Mouse (Mus musculus) midbrain, embryonic 13.5 days (tissue): ENCODE data around the gene Haus4. TPM values are rescaled to one million over a fixed set of nuclear protein-coding genes. Genes with fewer than 3 reads are reported as not detected.

Experiments
- ATAC-seq: fragments of 200-750 bp; cut with Nextera tagmentation; 2 replicates; pipeline ENCODE4 v1.8.0; 2017; ENCODE audit warnings: mild to moderate bottlenecking, moderate TSS enrichment, moderate library complexity
- H3K27ac ChIP-seq: fragments of 300-500 bp; sonication (generic); 2 replicates; pipeline ENCODE4 v1.5.1; 2015; ENCODE audit warnings: inconsistent platforms, mild to moderate bottlenecking, moderate library complexity
- H3K27me3 ChIP-seq: fragments of 300-500 bp; sonication (generic); 2 replicates; pipeline ENCODE4 v1.6.1; 2015; ENCODE audit warnings: mild to moderate bottlenecking, inconsistent platforms
- H3K36me3 ChIP-seq: fragments of 300-500 bp; sonication (generic); 2 replicates; pipeline ENCODE4 v1.6.1; 2015; ENCODE audit warnings: mild to moderate bottlenecking, inconsistent platforms
- H3K4me1 ChIP-seq: fragments of 300-500 bp; sonication (generic); replicated peaks from 2 replicates; pipeline ENCODE4 v1.6.1; 2015; ENCODE audit warnings: inconsistent platforms
- H3K4me2 ChIP-seq: fragments of 300-500 bp; sonication (generic); replicated peaks from 2 replicates; pipeline ENCODE4 v1.6.1; 2015; ENCODE audit warnings: moderate library complexity, mild to moderate bottlenecking, inconsistent platforms
- H3K4me3 ChIP-seq: fragments of 300-500 bp; sonication (generic); replicated peaks from 2 replicates; pipeline ENCODE4 v1.5.1; 2015; ENCODE audit warnings: mild to moderate bottlenecking, inconsistent platforms
- H3K9ac ChIP-seq: fragments of 300-500 bp; sonication (generic); replicated peaks from 2 replicates; pipeline ENCODE4 v1.6.1; 2015; ENCODE audit warnings: mild to moderate bottlenecking, inconsistent platforms
- H3K9me3 ChIP-seq: fragments of 300-500 bp; sonication (generic); 2 replicates; pipeline ENCODE4 v1.6.1; 2016; ENCODE audit warnings: mild to moderate bottlenecking, inconsistent platforms
- WGBS: fragments of 180-500 bp; shearing (Covaris S2); methylation state at CpG from one replicate; pipeline ENCODE4 v1.1.7; 2015; 5-methylcytosine and 5-hydroxymethylcytosine counted together
- polyA plus RNA-seq: library from polyadenylated mRNA; unstranded; fragments of >200 nt; fragmentation: Nextera tagmentation; extraction: Ambion mirVana; gene quantifications from 2 replicates; pipeline ENCODE4 v1.2.1, GENCODE M21; 2015

Haus4 gene
- polyA plus RNA-seq, 1 experiment from 2014 or later, result 21.7 TPM

DNA sequence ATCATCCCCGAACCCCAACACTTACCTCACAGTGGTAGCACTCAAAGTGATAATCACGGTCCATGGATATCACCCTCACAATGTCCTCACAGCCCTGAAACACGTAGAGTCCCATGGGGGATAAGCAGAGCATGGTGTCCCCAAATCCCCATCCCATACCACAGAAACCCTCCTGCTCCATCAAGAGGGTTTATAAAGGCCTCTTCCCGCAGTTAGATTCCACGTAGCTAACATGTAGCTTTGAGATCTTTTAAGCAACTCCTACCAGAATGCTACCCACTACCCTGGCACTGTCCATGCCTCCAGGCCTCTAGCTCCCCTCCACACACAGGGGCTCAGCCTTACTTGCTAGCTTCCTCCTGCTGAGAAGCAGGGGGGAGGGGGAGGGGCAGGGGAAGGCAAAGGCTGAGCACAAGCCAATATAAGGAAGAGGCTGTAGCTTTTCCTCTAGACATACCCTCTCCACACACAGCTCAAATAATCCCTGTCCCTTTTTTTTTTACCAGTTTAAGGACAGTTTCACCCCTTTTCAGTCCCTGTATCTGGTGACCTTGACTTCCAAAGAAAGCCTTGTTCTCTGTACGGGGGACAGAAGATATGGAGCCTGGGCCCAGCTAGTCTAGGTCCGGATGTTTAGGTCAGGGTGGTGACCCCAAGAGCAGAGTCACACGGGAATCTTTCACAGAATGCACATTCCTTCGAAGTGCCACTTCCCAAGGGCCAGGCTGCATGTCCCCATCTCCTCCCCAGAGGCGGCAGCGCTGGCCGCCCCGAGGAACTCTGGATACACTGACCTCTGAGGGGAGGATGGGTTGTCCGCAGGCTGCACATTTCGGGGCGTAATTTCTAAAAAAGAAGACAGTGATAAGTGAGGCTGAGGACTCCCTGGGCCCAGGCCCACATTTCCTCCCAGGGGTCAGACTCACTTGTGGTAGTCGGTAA is 15.3 kb upstream of the Haus4 start:
- WGBS, result 56% methylated on average over 17 of the region's 17 CpGs
- ATAC-seq, result no peak
- Histone ChIP-seq H3K27me3 (peaks cover 11% of the 10 kb centered on the region), H3K4me1 (peaks cover 44% of the 10 kb centered on the region), H3K9me3 (no peaks in the 10 kb centered on the region), H3K4me3 (no peak overlapping the region), H3K4me2 (no peak overlapping the region), H3K27ac (0 out of 2 replicates have a peak overlapping the region, but pooled peaks have one; percentile 12), H3K9ac (no peak overlapping the region), H3K36me3 (peaks cover 23% of the 10 kb centered on the region)

DNA sequence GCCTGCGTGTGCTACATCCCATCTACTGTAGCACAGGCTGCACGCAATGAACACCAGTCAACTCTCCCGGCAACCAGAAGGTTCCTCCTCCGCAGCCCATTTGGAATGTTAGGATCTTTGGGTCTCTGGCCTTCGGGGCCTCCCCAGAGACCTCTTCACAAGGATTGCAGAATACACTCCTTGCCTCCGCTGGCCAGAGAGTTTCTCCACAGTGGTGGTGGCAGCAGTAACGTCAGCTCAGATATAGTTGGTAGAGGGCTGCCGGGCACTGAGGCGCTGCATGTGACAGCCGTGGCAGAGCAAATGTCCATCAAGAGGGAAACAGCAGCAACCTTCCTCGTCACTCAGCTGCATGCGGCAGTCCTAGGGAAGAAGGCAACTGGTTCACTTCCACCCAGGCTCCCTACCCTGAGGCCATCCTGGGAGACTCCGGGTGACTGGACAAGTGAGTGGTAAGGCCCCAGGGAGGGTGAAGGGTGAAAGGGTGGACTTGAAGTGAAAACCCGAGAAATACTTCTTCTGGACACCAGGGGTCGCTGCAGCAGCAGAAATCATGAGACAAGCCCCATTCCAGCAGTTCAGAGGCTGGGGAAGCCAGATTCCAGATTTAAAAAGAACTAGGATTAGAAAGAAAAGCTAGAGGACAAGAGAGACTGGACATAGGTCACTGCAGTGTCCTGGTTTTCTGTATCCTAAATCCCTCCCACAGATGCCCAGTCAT is 14.4 kb upstream of the Haus4 start:
- H3K4me2 ChIP-seq, result no peak overlapping the region
- no peak overlapping the region for H3K4me3 ChIP-seq

DNA sequence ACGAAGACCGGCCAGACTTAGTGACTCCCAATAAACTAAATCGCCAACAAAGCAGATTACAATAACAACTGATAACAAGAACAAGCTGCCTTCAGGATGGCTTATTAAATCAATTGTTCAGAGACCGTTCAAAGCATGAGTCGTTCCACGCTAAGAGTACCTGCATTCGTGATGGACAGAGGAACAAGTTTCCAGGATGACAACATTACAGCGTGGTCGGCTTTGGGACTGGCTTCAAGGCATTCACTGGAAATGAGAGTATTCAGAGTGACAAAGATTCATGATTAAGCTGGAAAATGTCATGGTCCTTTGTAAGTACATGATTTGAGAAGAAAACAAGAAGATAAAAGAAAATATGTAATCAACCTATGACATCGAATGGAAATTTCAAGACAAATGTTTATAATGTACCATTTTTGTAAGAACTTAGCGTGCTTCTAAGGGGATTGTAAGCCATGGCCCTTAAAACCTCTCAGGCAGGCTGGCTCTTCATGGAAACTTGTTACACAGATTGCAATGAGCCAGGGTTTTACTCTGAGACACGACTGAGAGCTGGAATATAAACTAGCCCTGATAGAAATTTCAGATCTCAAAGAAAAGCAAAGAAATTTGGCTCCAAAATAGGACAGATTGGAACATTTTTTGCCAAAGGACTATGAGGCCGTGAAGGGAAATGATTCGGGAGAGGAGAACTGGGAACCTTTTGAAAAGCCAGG is 6.3 kb upstream of the Haus4 start:
- H3K9me3 ChIP-seq, result no peaks in the 10 kb centered on the region
- ATAC-seq, result no peak
- H3K36me3 ChIP-seq, result no peaks in the 10 kb centered on the region
- no peak overlapping the region for H3K27ac ChIP-seq
- H3K27me3 ChIP-seq, result no peaks in the 10 kb centered on the region
- no peaks in the 10 kb centered on the region for H3K4me1 ChIP-seq
- WGBS, result 87% methylated on average over 14 of the region's 14 CpGs
- no peak overlapping the region for H3K9ac ChIP-seq
- no peak overlapping the region for H3K4me2 ChIP-seq
- H3K4me3 ChIP-seq, result no peak overlapping the region

More for the DNA sequence above, 14.4 kb upstream of the Haus4 start:
- H3K27ac ChIP-seq, result no peak overlapping the region
- no peaks in the 10 kb centered on the region for H3K9me3 ChIP-seq
- H3K27me3 ChIP-seq, result peaks cover 5% of the 10 kb centered on the region; the same call in 1 of the 2 replicates
- H3K9ac ChIP-seq, result no peak overlapping the region
- peaks cover 23% of the 10 kb centered on the region for H3K36me3 ChIP-seq
- ATAC-seq, result no peak; the same call in 1 of the 2 replicates
- H3K4me1 ChIP-seq, result peaks cover 36% of the 10 kb centered on the region
- 76% methylated on average over 15 of the region's 15 CpGs for WGBS

DNA sequence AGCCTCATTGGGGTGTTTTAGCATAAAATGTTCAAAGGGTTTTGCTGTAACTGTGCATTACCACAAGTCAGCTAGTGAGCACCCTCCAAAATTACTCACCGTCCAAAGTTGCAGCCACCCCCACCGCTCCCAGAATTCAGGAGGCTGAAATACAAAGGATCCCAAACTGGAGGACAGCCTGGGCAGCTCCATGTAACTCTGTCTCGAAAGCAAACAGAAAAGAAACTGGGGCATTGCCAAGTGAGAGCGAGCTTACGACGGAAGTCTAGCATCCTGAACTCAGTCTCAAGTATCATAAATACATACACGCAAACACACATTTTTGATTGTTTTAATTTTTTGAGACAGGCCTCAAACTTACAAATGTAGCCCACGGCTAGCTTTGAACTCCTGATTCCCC is 2.9 kb upstream of the Haus4 start:
- peaks cover 10% of the 10 kb centered on the region for H3K4me1 ChIP-seq
- no peak for ATAC-seq
- H3K27ac ChIP-seq, result no peak overlapping the region
- H3K9ac ChIP-seq, result no peak overlapping the region
- H3K36me3 ChIP-seq, result no peaks in the 10 kb centered on the region
- H3K27me3 ChIP-seq, result no peaks in the 10 kb centered on the region
- 85% methylated on average over 8 of the region's 8 CpGs for WGBS
- no peaks in the 10 kb centered on the region for H3K9me3 ChIP-seq
- no peak overlapping the region for H3K4me3 ChIP-seq
- H3K4me2 ChIP-seq, result no peak overlapping the region

DNA sequence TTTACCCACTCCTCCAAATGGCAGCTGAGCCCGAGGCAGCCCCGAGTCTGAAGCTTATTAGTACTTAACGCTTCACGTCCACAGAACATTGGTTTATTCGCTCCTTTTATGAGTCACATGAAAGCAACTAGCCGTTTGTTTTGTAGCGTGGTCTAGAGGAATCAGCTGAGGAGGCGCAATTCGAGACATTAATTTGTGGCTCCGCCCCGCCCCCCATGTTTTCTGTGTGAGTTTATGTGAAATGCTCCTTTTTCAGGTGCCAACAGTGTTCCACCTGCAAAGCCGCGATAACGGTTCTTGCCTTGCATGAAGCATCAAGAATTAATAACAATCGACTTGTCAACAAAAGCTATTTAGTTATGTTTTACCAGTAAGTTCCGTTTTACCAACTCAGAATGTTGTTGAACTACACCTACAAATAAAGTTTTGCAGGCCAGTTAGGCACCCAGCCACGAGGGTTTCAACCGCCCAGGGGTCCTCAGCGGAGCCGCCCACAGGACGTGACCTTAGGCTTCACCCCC is 902 bp downstream of the Haus4 start:
- ATAC-seq, result peak; percentile 10; the same call in 1 of the 2 replicates
- H3K27ac ChIP-seq, result peak overlapping the region; percentile 72; the same call in 1 of the 2 replicates
- peak overlapping the region; percentile 73 for H3K9ac ChIP-seq
- H3K4me2 ChIP-seq, result peak overlapping the region; percentile 75
- 5% methylated on average over 21 of the region's 21 CpGs for WGBS
- H3K27me3 ChIP-seq, result no peaks in the 10 kb centered on the region
- H3K4me3 ChIP-seq, result peak overlapping the region; percentile 52
- peaks cover 18% of the 10 kb centered on the region for H3K36me3 ChIP-seq
- H3K4me1 ChIP-seq, result peaks cover 10% of the 10 kb centered on the region
- H3K9me3 ChIP-seq, result no peaks in the 10 kb centered on the region

DNA sequence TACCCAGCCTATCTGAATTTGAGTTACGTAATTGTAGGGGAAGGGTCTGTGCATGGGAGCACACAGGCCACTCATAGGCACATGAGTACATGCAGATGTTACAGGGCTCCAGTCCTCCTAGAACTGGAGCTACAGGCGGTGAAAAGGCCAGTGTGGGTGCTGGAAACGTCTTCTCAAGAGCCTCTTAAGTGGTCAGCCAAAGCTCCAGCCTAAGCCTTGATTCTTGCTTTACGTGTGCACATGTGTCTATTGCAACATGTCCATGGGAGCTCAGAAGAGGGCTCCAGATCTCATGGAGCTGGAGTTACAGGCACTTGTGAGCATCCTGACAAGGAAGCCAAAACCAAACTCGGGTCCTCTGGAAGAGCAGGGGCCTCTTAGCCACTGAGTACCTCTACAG is 9.7 kb downstream of the Haus4 start:
- peaks cover 29% of the 10 kb centered on the region for H3K36me3 ChIP-seq
- ATAC-seq, result no peak
- no peaks in the 10 kb centered on the region for H3K4me1 ChIP-seq
- H3K4me3 ChIP-seq, result no peak overlapping the region
- H3K27ac ChIP-seq, result no peak overlapping the region
- H3K9ac ChIP-seq, result no peak overlapping the region
- no peaks in the 10 kb centered on the region for H3K27me3 ChIP-seq
- no peaks in the 10 kb centered on the region for H3K9me3 ChIP-seq
- no peak overlapping the region for H3K4me2 ChIP-seq
- 91% methylated on average over 5 of the region's 5 CpGs for WGBS

DNA sequence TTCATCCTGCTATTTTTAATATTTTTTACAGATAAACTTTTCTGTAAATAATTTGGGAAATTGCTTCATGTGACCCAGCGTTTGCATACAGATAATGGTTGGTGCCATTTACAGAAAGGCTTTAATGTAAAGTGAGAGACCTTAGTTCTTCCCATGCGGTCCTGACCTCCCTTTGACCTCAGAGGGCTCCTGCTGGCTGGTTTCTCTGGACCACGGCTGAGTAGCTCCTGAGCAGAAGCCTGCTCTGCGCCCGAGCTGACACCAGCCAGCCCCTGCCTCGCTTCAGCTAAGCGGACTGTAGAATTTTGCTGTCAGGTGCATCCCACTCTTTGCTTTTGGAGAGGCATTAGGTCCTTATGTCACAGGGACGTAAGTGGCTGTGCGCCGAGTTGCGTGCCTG is 13.6 kb downstream of the Haus4 start:
- no peaks in the 10 kb centered on the region for H3K9me3 ChIP-seq
- H3K4me3 ChIP-seq, result no peak overlapping the region
- H3K4me1 ChIP-seq, result no peaks in the 10 kb centered on the region
- WGBS, result 59% methylated on average over 11 of the region's 11 CpGs
- ATAC-seq, result no peak
- peaks cover 12% of the 10 kb centered on the region for H3K36me3 ChIP-seq
- H3K27ac ChIP-seq, result no peak overlapping the region
- H3K27me3 ChIP-seq, result no peaks in the 10 kb centered on the region
- H3K9ac ChIP-seq, result no peak overlapping the region; the same call in 1 of the 2 replicates
- no peak overlapping the region for H3K4me2 ChIP-seq

DNA sequence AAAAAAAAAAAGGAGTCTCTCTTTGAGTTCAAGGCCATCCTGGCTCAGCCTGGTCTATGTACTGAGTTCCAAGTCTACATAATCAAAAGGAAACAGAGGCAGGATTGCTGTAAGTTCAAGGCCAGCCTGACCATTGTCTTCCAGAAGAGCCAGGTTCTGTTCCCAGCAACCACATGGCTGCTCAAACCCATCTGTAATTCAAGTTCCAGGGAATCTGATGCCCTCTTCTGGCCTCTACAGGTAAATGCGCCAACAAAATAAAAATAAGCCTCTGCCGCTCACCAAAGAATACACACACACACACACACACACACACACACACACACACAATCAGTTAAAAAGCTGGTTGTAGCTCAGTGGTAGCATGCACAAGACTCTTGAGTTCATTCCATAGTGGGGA is 15.8 kb downstream of the Haus4 start:
- Histone ChIP-seq H3K4me3 (no peak overlapping the region), H3K9me3 (no peaks in the 10 kb centered on the region), H3K9ac (no peak overlapping the region), H3K4me1 (no peaks in the 10 kb centered on the region), H3K4me2 (no peak overlapping the region), H3K27ac (no peak overlapping the region), H3K36me3 (peaks cover 11% of the 10 kb centered on the region), H3K27me3 (no peaks in the 10 kb centered on the region)
- 82% methylated on average over 2 of the region's 2 CpGs for WGBS
- no peak for ATAC-seq

DNA sequence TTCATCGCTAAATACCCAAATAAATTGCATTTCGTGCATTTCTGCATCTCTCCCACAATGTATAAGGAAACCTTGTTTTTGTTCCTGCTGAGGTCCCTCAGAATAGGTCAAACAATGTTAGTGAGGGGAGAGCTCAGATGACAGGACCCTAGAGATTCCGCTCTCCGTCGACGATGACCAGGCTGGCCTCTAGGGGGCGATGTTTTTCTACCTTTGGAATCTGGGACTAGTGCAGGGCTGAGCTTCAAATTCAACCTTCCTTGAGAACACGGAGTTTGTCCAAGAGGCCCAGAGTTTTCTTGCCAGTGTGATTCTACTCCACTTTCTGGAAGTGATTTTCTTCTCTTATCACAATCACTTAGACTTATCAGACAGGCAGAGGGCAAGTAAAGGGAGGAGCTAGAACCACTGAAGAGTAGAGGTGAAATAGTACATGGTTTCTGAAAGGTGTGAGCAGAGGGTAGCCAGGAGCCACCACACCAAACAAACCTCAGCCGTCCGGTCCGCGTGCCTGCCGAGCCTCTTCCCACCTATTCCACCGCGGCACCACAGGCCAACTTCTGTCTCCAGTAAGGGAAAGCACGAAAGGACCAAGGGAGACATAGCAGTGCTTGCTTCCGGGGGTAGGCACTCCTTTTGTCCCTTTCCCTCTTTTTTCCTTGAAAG is 25.8 kb downstream of the Haus4 start:
- Histone ChIP-seq H3K27ac (no peak overlapping the region), H3K9me3 (no peaks in the 10 kb centered on the region), H3K4me1 (peaks cover 19% of the 10 kb centered on the region), H3K4me3 (no peak overlapping the region), H3K4me2 (peak overlapping the region; percentile 66; the same call in 1 of the 2 replicates), H3K9ac (no peak overlapping the region), H3K36me3 (no peaks in the 10 kb centered on the region), H3K27me3 (no peaks in the 10 kb centered on the region)
- 12% methylated on average over 17 of the region's 17 CpGs for WGBS
- peak; percentile 75 for ATAC-seq

DNA sequence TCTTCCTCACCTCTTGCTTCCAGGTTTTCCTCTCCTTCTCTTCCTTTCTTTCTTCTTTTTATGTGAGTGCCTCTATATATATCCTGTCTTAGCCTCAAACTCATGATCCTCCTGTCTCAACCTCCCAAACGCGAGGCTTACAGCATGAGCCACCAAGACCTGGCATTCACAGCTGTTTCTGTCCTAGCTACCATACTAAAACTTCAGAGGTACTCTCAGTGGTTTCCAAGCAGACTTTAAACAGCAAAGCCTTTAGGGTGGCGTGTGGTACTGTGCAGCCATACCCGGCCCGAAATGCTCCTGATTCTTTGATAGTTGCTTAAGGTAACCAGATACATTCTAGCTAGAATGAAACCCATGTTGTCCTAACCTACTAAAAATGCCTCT is 26.4 kb downstream of the Haus4 start:
- Histone ChIP-seq H3K36me3 (no peaks in the 10 kb centered on the region), H3K9ac (peak overlapping the region; percentile 72; the same call in 1 of the 2 replicates), H3K27ac (peak overlapping the region; percentile 89), H3K4me1 (peaks cover 19% of the 10 kb centered on the region), H3K4me2 (peak overlapping the region; percentile 66), H3K27me3 (no peaks in the 10 kb centered on the region), H3K4me3 (peak overlapping the region; percentile 44), H3K9me3 (no peaks in the 10 kb centered on the region)
- peak; percentile 40; the same call in 1 of the 2 replicates for ATAC-seq
- 22% methylated on average over 5 of the region's 5 CpGs for WGBS
